Mouse (Mus musculus) urinary bladder, postnatal 14 days (tissue): ENCODE data around the gene Ube3b.

Experiments
- DNase-seq: peaks from one replicate; pipeline ENCODE4 v3.0.0; 2021; ENCODE audit warnings: low spot score

The Ube3b gene

GRCm38 (mm10) chr5:114423961-114424360 is 43.6 kb downstream of the Ube3b start:
- no peak for DNase-seq

- no peak for DNase-seq
Measured at GRCm38 (mm10) chr5:114426732-114427131, 46.3 kb downstream of the Ube3b start.

- DNase-seq, result no peak
Measured at GRCm38 (mm10) chr5:114428621-114429020, 48.2 kb downstream of the Ube3b start.

GRCm38 (mm10) chr5:114429781-114430180 is 49.4 kb downstream of the Ube3b start:
- DNase-seq, result no peak

- DNase-seq, result no peak
Measured at GRCm38 (mm10) chr5:114434359-114434758, 54.0 kb downstream of the Ube3b start.

GRCm38 (mm10) chr5:114435588-114435987 is 55.2 kb downstream of the Ube3b start:
- no peak for DNase-seq

- DNase-seq, result peak; percentile 96
Measured at GRCm38 (mm10) chr5:114443566-114444367, 63.4 kb downstream of the Ube3b start, which contains the start of the genes Mmab and Mvk. Mmab (minus strand) TSS chr5:114444060. Mvk (plus strand) TSS chr5:114444269.

GRCm38 (mm10) chr5:114444368-114444692 is 63.9 kb downstream of the Ube3b start:
- DNase-seq, result no peak

- DNase-seq, result no peak
Measured at GRCm38 (mm10) chr5:114449011-114449410, 68.6 kb downstream of the Ube3b start.

- DNase-seq, result no peak
Measured at GRCm38 (mm10) chr5:114456287-114456686, 75.9 kb downstream of the Ube3b start.

GRCm38 (mm10) chr5:114456995-114457605 is 76.7 kb downstream of the Ube3b start:
- no peak for DNase-seq

GRCm38 (mm10) chr5:114461238-114461637 is 80.8 kb downstream of the Ube3b start:
- DNase-seq, result peak; percentile 79

- no peak for DNase-seq
Measured at GRCm38 (mm10) chr5:114462067-114463040, 81.9 kb downstream of the Ube3b start.

GRCm38 (mm10) chr5:114464561-114464960 is 84.2 kb downstream of the Ube3b start:
- no peak for DNase-seq

GRCm38 (mm10) chr5:114465641-114466040 is 85.2 kb downstream of the Ube3b start:
- DNase-seq, result no peak

GRCm38 (mm10) chr5:114467019-114467418 is 86.6 kb downstream of the Ube3b start:
- DNase-seq, result no peak

- peak; percentile 50 for DNase-seq
Measured at GRCm38 (mm10) chr5:114467430-114467829, 87.0 kb downstream of the Ube3b start.

- DNase-seq, result no peak
Measured at GRCm38 (mm10) chr5:114468007-114468406, 87.6 kb downstream of the Ube3b start.

GRCm38 (mm10) chr5:114470359-114470758 is 90.0 kb downstream of the Ube3b start:
- DNase-seq, result no peak
